Mouse (Mus musculus): ENCODE results near the gene Exoc1. TPM values are rescaled to one million over a fixed set of nuclear protein-coding genes. Genes with fewer than 3 reads are reported as not detected.

Gene Exoc1
- total RNA-seq, 4 experiments from 2014 or later = 9.5 to 12.7 (median 11.3) TPM

- no peak for DNase-seq (ENCODE audit: low spot score in 2 of 2)
These were observed 80.7 kb downstream of the Exoc1 start for GRCm38 (mm10) chr5:76609702-76610370.

- no peak for DNase-seq (ENCODE audit: low spot score in 2 of 2)
These were observed 83.9 kb downstream of the Exoc1 start for GRCm38 (mm10) chr5:76612867-76613499.

GRCm38 (mm10) chr5:76615276-76615675 lies 86.2 kb downstream of the Exoc1 start:
- DNase-seq (ENCODE audit: low spot score in 2 of 2) = no peak

DNA sequence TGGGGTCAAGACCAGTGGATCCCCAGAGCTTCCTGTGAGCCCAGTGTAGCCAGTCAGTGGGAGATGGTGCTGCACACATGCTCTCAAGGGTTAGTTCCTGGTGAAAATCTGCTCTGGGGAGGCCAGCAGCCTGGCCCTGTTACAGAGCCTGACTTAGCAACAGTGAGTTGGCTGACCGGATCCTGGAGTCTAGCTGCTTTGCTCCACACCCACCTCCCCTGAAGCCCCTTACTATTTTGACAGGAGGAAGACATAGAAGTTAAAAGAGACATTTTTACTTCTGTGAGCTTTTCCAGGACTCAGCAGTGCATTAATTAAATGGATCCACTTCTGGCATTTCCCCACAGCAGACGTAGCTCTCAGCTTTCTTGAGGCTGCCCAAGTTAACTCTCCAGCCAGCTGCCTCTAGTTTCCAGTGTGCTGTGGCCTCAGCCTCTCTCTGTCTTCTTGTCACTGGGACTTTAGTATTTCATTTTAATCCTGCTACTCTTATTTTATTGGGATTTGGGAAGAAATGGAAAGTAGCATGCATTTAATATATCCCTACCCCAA lies 87.2 kb downstream of the Exoc1 start:
- DNase-seq (ENCODE audit: low spot score in 2 of 2) = no peak

DNA sequence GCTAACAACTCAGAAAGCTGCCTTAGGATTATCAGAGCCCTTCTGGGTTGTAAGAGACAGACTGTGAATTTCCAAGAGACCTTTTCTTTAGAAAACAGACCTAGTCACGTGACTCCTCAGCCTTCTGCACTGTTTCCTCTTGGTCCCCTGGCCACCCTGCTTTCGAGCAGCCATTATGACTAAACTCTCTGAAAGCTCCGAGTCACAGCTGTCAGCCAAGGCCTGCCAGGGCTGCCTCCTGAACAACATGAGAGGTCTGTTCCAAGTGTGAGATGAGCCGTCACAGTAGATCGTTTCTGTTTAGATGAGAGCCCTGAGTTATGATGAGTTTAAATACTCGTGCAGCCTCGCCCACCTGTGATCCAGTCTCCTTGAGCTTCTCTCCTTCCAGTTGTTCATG lies 89.6 kb downstream of the Exoc1 start:
- no peak for DNase-seq (ENCODE audit: low spot score in 2 of 2)

Other genes starting within 250 kb of the Exoc1 start
- 10 to 100 TPM; 13.7 to 19.4 (median 17.5) TPM for gene Clock, start 224.5 kb upstream of the Exoc1 start, total RNA-seq (2022)
- not detected for gene Pdcl2, start 198.2 kb upstream of the Exoc1 start, total RNA-seq (2022)
- gene Nmu, start 165.5 kb upstream of the Exoc1 start, total RNA-seq (2022) = not detected
- not detected for gene Gm7271, start 45.3 kb upstream of the Exoc1 start, total RNA-seq (2022)
- gene Cep135, start 59.4 kb downstream of the Exoc1 start, total RNA-seq (2022) = under 1 TPM; 0.61 to 0.94 (median 0.86) TPM
- 1 to 10 TPM; 1.4 to 2.1 (median 1.9) TPM for gene C530008M17Rik, start 127.2 kb downstream of the Exoc1 start, total RNA-seq (2022)

Data from gastrocnemius, adult 8-10 months (tissue).